Mouse (Mus musculus) ES-E14 (cell line): ENCODE measurements around the gene Vps37c. TPM values are rescaled to one million over a fixed set of nuclear protein-coding genes. Genes with fewer than 3 reads are reported as not detected.

Source experiments
- DNase-seq: peaks from one replicate; pipeline ENCODE4 v3.0.0-alpha.2; 2013; ENCODE audit warnings: low read depth, low spot score
- H3K27ac ChIP-seq: 2 replicates; pipeline ENCODE4 v1.5.1; 2012; ENCODE audit warnings: low read depth, mild to moderate bottlenecking, low read length, moderate library complexity, mixed read lengths; ENCODE audit not compliant: poor library complexity, insufficient read depth, severe bottlenecking
- H3K36me3 ChIP-seq: 2 replicates; pipeline ENCODE4 v1.6.1; 2012; ENCODE audit warnings: mild to moderate bottlenecking, low read length, moderate library complexity, mixed read lengths; ENCODE audit not compliant: control insufficient read depth, poor library complexity, insufficient read depth, severe bottlenecking
- H3K4me1 ChIP-seq, 2 experiments: fragments of 150-350 bp in 1 of 2; sonication (generic) in 1 of 2; 2 replicates each; pipeline ENCODE4 v1.6.1; 2012; ENCODE audit warnings: low read length in 2 of 2, mild to moderate bottlenecking in 1 of 2, mixed read lengths in 1 of 2; ENCODE audit not compliant: control insufficient read depth in 2 of 2, insufficient read depth in 2 of 2, poor library complexity in 1 of 2
- H3K4me3 ChIP-seq, 2 experiments: fragments of 150-350 bp in 1 of 2; sonication (generic) in 1 of 2; 2 replicates each; pipeline ENCODE4 v1.5.1; 2012; ENCODE audit warnings: low read length in 2 of 2, low read depth in 1 of 2, mild to moderate bottlenecking in 1 of 2, mixed read lengths in 1 of 2; ENCODE audit not compliant: insufficient read depth in 1 of 2, poor library complexity in 1 of 2, severe bottlenecking in 1 of 2
- H3K9ac ChIP-seq: 2 replicates; pipeline ENCODE4 v1.6.1; 2012; ENCODE audit warnings: low read depth, mild to moderate bottlenecking, low read length, mixed read lengths; ENCODE audit not compliant: poor library complexity, insufficient read depth, severe bottlenecking
- H3K9me3 ChIP-seq: fragments of 150-350 bp; sonication (generic); 2 replicates; pipeline ENCODE4 v1.6.1; 2012; ENCODE audit warnings: low read depth, mild to moderate bottlenecking, low read length; ENCODE audit not compliant: control insufficient read depth, insufficient read depth
- CHD2 ChIP-seq: IDR thresholded peaks from 2 replicates; pipeline ENCODE4 v1.6.1; 2014; ENCODE audit warnings: mild to moderate bottlenecking, low read depth, low read length, inconsistent platforms
- HCFC1 ChIP-seq: IDR thresholded peaks from 2 replicates; pipeline ENCODE4 v1.6.1; 2012; ENCODE audit warnings: low read length, inconsistent platforms, borderline replicate concordance; ENCODE audit not compliant: insufficient read depth
- MAFK ChIP-seq: IDR thresholded peaks from 2 replicates; pipeline ENCODE4 v1.6.1; 2014; ENCODE audit warnings: mild to moderate bottlenecking, low read depth, low read length, inconsistent platforms; ENCODE audit not compliant: insufficient read depth
- ZC3H11A ChIP-seq: IDR thresholded peaks from 2 replicates; pipeline ENCODE4 v1.6.1; 2012; ENCODE audit warnings: low read depth, mild to moderate bottlenecking, inconsistent platforms, low read length, borderline replicate concordance
- ZNF384 ChIP-seq: IDR thresholded peaks from 2 replicates; pipeline ENCODE4 v1.6.1; 2012; ENCODE audit warnings: low read depth, low read length, inconsistent platforms
- in situ Hi-C, 2 experiments: fragments of 600-800 bp; cut with MboI; formaldehyde crosslinking; loops; one replicate each; pipeline ENCODE4 v1.15.1; 2025; ENCODE audit warnings: low sequenced_read_pairs in 2 of 2, inconsistent platforms in 1 of 2; ENCODE audit not compliant: unreplicated experiment in 2 of 2
- total RNA-seq: library from RNA; depleted of rRNA; stranded (reverse); fragments of 300-350 nt; gene quantifications from 2 replicates; pipeline ENCODE4 v1.2.3, GENCODE M21; 2012

Vps37c gene
- total RNA-seq, 1 experiment, result 6.6 TPM

DNA sequence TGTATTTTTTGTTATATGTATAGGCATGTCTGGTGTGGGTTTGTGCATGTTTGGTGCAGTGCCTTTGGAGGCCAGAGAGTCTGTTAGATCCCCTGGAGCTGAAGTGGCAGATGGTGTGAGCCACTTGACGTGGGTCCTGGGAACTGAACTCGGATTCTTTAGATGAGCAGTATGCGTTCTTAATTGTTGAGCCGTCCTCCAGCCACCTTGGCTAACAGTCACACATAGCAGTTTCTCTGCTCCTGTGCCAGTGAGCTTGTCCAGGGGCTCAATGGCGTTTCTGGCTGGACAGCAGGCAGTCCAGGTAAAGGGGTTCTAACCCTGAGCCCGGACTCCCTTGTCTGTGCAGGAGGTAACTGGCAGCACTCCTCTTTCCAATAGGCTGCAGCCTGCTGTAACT is 20.4 kb downstream of the Vps37c start:
- peaks cover 0 to 4% of the 10 kb centered on the region in 2 experiments; a peak in 1 of 4 replicates for H3K4me1 ChIP-seq
- H3K9ac ChIP-seq, result no peak overlapping the region
- in situ Hi-C loops, result loop anchor here in 1 of 2 experiments (25.0 kb wide), 1 partner anchor 253 kb away; the partner anchor contains the start of gene Ms4a10

DNA sequence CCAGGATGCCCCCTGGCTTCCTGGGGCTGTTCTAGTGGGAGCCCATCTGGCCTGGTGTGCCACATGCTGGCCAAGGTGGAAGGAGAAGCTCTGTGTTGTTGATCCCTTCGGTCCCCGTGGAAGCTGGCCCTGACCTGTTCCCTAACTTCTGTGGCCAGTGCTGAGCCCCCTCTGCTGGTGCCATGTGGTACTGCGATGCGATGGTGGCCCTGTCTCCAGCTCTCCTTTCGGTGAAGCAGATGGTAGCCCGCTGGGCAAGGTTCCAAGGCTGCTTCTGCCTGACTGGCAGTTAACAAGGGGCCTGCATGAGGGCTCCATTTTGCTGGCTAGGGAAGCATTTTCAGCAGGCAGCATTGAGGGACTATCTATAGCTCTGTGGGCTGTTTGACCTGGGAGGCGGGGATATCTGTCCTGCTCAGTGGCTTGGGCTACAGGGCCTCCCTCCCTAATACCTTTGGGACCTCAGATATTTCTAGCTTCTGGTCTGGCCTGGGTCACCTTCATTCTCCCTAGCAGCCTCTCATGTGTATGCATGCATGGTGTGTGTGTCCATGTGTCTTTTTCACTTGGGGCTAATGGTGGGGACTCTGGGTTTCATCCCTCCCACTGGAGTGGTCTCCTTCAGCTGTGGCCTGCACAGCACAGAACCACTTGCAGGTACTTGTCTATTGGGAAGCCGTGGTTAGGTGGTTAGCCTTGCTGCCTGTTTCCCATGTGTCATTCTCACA is 21.0 kb downstream of the Vps37c start:
- in situ Hi-C loops, result loop anchor here in 1 of 2 experiments (25.0 kb wide), 1 partner anchor 253 kb away; the partner anchor contains the start of gene Ms4a10
- H3K36me3 ChIP-seq, result peaks cover 26% of the 10 kb centered on the region; the same call in 1 of the 2 replicates
- H3K9me3 ChIP-seq, result no peaks in the 10 kb centered on the region
- H3K27ac ChIP-seq, result no peak overlapping the region
- no peak overlapping the region for H3K4me3 ChIP-seq
- TF ChIP-seq ZNF384, result no peak
- no peak for TF ChIP-seq HCFC1
- TF ChIP-seq ZC3H11A, result peak; percentile 27; the same call in 1 of the 2 replicates
- no peak for TF ChIP-seq CHD2
- no peak for TF ChIP-seq MAFK
- peaks cover 0 to 4% of the 10 kb centered on the region in 2 experiments; a peak in 1 of 4 replicates for H3K4me1 ChIP-seq
- peak; percentile 70 for DNase-seq
- no peak overlapping the region for H3K9ac ChIP-seq

More for the DNA sequence above, 20.4 kb downstream of the Vps37c start:
- H3K4me3 ChIP-seq, result no peak overlapping the region
- TF ChIP-seq ZNF384 (no peak), CHD2 (no peak), HCFC1 (no peak), ZC3H11A (no peak), MAFK (no peak)
- H3K36me3 ChIP-seq, result peaks cover 26% of the 10 kb centered on the region; the same call in 1 of the 2 replicates
- H3K27ac ChIP-seq, result no peak overlapping the region
- H3K9me3 ChIP-seq, result no peaks in the 10 kb centered on the region
- no peak for DNase-seq

DNA sequence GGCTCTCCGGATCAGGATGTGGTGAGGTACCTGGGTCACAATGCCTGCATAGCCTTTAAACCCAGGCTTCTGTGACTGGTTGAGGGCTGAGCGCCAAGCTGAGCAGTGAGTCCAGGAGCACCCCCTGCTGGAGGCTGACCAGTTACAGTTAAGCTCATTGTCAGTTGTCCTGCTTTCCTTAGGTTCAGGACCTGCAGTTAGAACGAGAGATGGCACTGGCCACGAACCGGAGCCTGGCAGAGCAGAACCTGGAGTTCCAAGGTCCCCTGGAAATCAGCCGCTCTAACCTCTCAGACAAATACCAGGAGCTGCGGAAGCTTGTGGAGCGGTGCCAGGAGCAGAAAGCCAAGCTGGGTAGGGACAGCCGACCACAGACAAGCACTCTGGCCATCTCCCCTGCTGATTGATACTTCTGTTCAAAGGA is 21.6 kb downstream of the Vps37c start:
- peaks cover 0 to 4% of the 10 kb centered on the region in 2 experiments; a peak in 1 of 4 replicates for H3K4me1 ChIP-seq
- H3K9ac ChIP-seq, result no peak overlapping the region
- H3K9me3 ChIP-seq, result no peaks in the 10 kb centered on the region
- in situ Hi-C loops, result loop anchor here in 1 of 2 experiments (25.0 kb wide), 1 partner anchor 252 kb away; the partner anchor contains the start of gene Ms4a10
- H3K27ac ChIP-seq, result no peak overlapping the region
- TF ChIP-seq HCFC1 (no peak), CHD2 (no peak)
- no peak for DNase-seq
- H3K4me3 ChIP-seq, result no peak overlapping the region
- H3K36me3 ChIP-seq, result peaks cover 26% of the 10 kb centered on the region; the same call in 1 of the 2 replicates

DNA sequence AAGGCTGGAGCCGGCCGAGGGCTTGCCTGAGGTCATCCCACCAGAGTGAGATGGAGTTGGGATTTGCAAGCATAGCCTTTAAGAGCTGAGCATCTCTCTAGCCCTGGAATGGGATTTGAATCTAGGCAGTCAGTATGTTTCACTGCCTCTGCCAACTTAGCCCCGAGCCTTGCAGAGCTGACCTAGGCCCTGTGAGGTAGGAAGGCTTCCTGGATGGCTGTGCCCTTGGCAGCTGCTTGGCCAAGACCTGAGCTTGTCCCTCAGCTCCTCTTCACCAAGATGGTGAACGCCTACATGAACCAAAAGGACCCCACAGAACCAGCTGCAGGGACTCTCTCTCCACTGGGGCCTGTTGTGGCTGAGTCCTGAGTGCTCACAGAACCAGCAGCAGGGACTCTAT is 22.2 kb downstream of the Vps37c start:
- no peak overlapping the region for H3K9ac ChIP-seq
- no peak for DNase-seq
- H3K36me3 ChIP-seq, result peaks cover 26% of the 10 kb centered on the region; the same call in 1 of the 2 replicates
- H3K27ac ChIP-seq, result no peak overlapping the region
- no peak overlapping the region for H3K4me3 ChIP-seq
- peaks cover 0 to 4% of the 10 kb centered on the region in 2 experiments; a peak in 1 of 4 replicates for H3K4me1 ChIP-seq
- in situ Hi-C loops, result loop anchor here in 1 of 2 experiments (25.0 kb wide), 1 partner anchor 252 kb away; the partner anchor contains the start of gene Ms4a10
- no peak for TF ChIP-seq HCFC1
- TF ChIP-seq MAFK, result no peak
- TF ChIP-seq CHD2, result no peak
- TF ChIP-seq ZNF384, result no peak
- no peak for TF ChIP-seq ZC3H11A
- H3K9me3 ChIP-seq, result no peaks in the 10 kb centered on the region
